Mouse (Mus musculus): Measurements from ENCODE around the gene Mvb12a.

GRCm38 (mm10) chr8:71593556-71594323 is 51.0 kb downstream of the Mvb12a start:
- TF ChIP-seq CTCF (conservative IDR thresholded peaks at IDR 0.05; ENCODE audit: low read length): no peak
- no peak for TF ChIP-seq POU5F1 (IDR thresholded peaks at IDR 0.05; ENCODE audit: borderline replicate concordance, low read length)
- TF ChIP-seq NANOG (IDR thresholded peaks at IDR 0.05; ENCODE audit: borderline replicate concordance, low read length): no peak

Data from E14TG2a.4 (cell line).